In the genomic region with DNA sequence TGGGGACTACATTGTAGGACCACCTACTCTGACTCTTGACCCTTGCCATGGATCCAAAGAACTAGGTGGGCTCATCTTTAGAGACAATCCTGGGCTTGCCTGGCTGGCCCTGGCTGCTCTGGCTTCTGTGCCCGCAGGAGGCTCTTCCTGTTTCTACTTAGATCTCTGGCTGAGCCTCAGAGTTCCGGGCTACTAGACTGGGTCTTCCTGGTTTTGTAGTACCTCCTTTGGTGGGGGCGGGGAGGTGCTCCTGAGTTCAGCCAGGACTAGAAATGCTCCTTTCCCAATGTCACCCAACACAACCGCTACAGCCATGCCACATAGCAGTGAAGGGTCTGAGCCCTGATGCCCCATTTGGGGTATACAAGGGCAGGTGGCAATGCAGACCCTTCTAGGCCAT, we compare ENCODE assay signal across 18 mouse cellular contexts.
"Had no signal": no experiment of that assay in that cellular context is flagged by ENCODE, and none has a peak within 500 bp of the region (broad histone marks: within the 10 kb centered on the region; RNA-seq: fewer than 3 reads in every experiment).

No protein-coding gene starts in this region.

- H3K4me1 ChIP-seq: kidney, embryonic 15.5 days; liver, embryonic 15.5 days; midbrain, embryonic 15.5 days; neural tube, embryonic 13.5 days had no signal

- H3K9ac ChIP-seq: kidney, embryonic 15.5 days; liver, embryonic 15.5 days; midbrain, embryonic 15.5 days; neural tube, embryonic 13.5 days had no signal

- H3K9me3 ChIP-seq: kidney, embryonic 15.5 days; liver, embryonic 15.5 days; megakaryocyte, embryonic 14.5 days; midbrain, embryonic 15.5 days; neural tube, embryonic 13.5 days had no signal

- H3K4me2 ChIP-seq: kidney, embryonic 15.5 days; liver, embryonic 11.5 days; liver, embryonic 15.5 days; midbrain, embryonic 11.5 days; midbrain, embryonic 15.5 days; neural tube, embryonic 13.5 days had no signal

- H3K4me3 ChIP-seq: kidney, embryonic 15.5 days; liver, embryonic 15.5 days; midbrain, embryonic 15.5 days; neural tube, embryonic 13.5 days had no signal

- H3K27me3 ChIP-seq: kidney, embryonic 15.5 days; liver, embryonic 15.5 days; megakaryocyte, embryonic 14.5 days; midbrain, embryonic 15.5 days; neural tube, embryonic 13.5 days had no signal

- DNase-seq: kidney, adult 2 months; kidney, postnatal 25 days; left cerebral cortex, postnatal 4 days; lung, adult 2 months; lung, postnatal 36 days; retina, postnatal 1 day; right cerebral cortex, postnatal 4 days; spleen, adult 18-20 months; thymus, adult 18-20 months; thymus, postnatal 14 days had no signal

- H3K27ac ChIP-seq: kidney, embryonic 15.5 days; liver, embryonic 15.5 days; midbrain, embryonic 15.5 days; neural tube, embryonic 13.5 days had no signal

- ATAC-seq: lung, postnatal 0 days; midbrain, embryonic 15.5 days had no signal
